Mouse (Mus musculus) embryonic fibroblast, embryonic 13.5 days (primary cell): ENCODE results near the gene D630003M21Rik.

Source experiments
- CTCF ChIP-seq: IDR thresholded peaks from 2 replicates; pipeline ENCODE4 v1.5.1; 2011; ENCODE audit warnings: mild to moderate bottlenecking, control low read depth, low read length, moderate library complexity, borderline replicate concordance; ENCODE audit not compliant: insufficient read depth
- POLR2A ChIP-seq: IDR thresholded peaks from 2 replicates; pipeline ENCODE4 v1.6.1; 2011; ENCODE audit warnings: low read depth, mild to moderate bottlenecking, control low read depth, low read length, moderate library complexity

GRCm38 (mm10) chr2:158174958-158175357, 54.1 kb downstream of the D630003M21Rik start:
- TF ChIP-seq CTCF (no peak), POLR2A (no peak)
